Mouse (Mus musculus) lung, adult 2 months (tissue): ENCODE results near the gene Rims1.

ENCODE experiments used
- CTCF ChIP-seq: fragments of 200-500 bp; IDR thresholded peaks from 2 replicates; pipeline ENCODE4 v1.5.1; 2011; ENCODE audit warnings: mild to moderate bottlenecking, low read length, control low read depth; ENCODE audit not compliant: insufficient read depth
- POLR2A ChIP-seq: fragments of 200-500 bp; IDR thresholded peaks from 2 replicates; pipeline ENCODE4 v1.6.1; 2011; ENCODE audit warnings: low read depth, mild to moderate bottlenecking, control low read depth, low read length, borderline replicate concordance; ENCODE audit errors: extremely low read depth

- TF ChIP-seq CTCF (no peak), POLR2A (no peak)
Measured at GRCm38 (mm10) chr1:22640568-22640967, 165.2 kb downstream of the Rims1 start.
